Mouse (Mus musculus): ENCODE measurements around the gene Arhgap32.
"Not testable (repeated sequence)": the region's sequence is repeated elsewhere in the genome, so short reads cannot be mapped to it uniquely, and the experiment has no call there.

The Arhgap32 gene

GRCm38 (mm10) chr9:32115786-32116185 lies at the start of gene Arhgap32:
Gene Arhgap32, plus strand, starts transcription at chr9:32116136.
- no peak for DNase-seq (ENCODE audit: extremely low spot score, low read depth, low spot score)

- no peak for DNase-seq (ENCODE audit: extremely low spot score, low read depth, low spot score)
Measured at GRCm38 (mm10) chr9:32072778-32073177, 43.2 kb upstream of the Arhgap32 start.

GRCm38 (mm10) chr9:32088106-32088776 lies 27.7 kb upstream of the Arhgap32 start:
- DNase-seq (ENCODE audit: extremely low spot score, low read depth, low spot score): no peak

GRCm38 (mm10) chr9:32088882-32089281 lies 27.1 kb upstream of the Arhgap32 start:
- DNase-seq (ENCODE audit: extremely low spot score, low read depth, low spot score): no peak

- no peak for DNase-seq (ENCODE audit: extremely low spot score, low read depth, low spot score)
Measured at GRCm38 (mm10) chr9:32093456-32093855, 22.5 kb upstream of the Arhgap32 start.

GRCm38 (mm10) chr9:32094351-32095120 lies 21.4 kb upstream of the Arhgap32 start:
- DNase-seq (ENCODE audit: extremely low spot score, low read depth, low spot score): no peak

- DNase-seq (ENCODE audit: extremely low spot score, low read depth, low spot score): no peak
Measured at GRCm38 (mm10) chr9:32095511-32095910, 20.4 kb upstream of the Arhgap32 start.

- no peak for DNase-seq (ENCODE audit: extremely low spot score, low read depth, low spot score)
Measured at GRCm38 (mm10) chr9:32096541-32096940, 19.4 kb upstream of the Arhgap32 start.

- no peak for DNase-seq (ENCODE audit: extremely low spot score, low read depth, low spot score)
Measured at GRCm38 (mm10) chr9:32097123-32097522, 18.8 kb upstream of the Arhgap32 start.

GRCm38 (mm10) chr9:32098425-32099155 lies 17.3 kb upstream of the Arhgap32 start:
- DNase-seq (ENCODE audit: extremely low spot score, low read depth, low spot score): no peak

GRCm38 (mm10) chr9:32100561-32100960 lies 15.4 kb upstream of the Arhgap32 start:
- no peak for DNase-seq (ENCODE audit: extremely low spot score, low read depth, low spot score)

- DNase-seq (ENCODE audit: extremely low spot score, low read depth, low spot score): no peak
Measured at GRCm38 (mm10) chr9:32101488-32101887, 14.4 kb upstream of the Arhgap32 start.

- no peak for DNase-seq (ENCODE audit: extremely low spot score, low read depth, low spot score)
Measured at GRCm38 (mm10) chr9:32104670-32105069, 11.3 kb upstream of the Arhgap32 start.

- no peak for DNase-seq (ENCODE audit: extremely low spot score, low read depth, low spot score)
Measured at GRCm38 (mm10) chr9:32110376-32110775, 5.6 kb upstream of the Arhgap32 start.

- DNase-seq (ENCODE audit: extremely low spot score, low read depth, low spot score): no peak
Measured at GRCm38 (mm10) chr9:32116272-32116671, 336 bp downstream of the Arhgap32 start.

- DNase-seq (ENCODE audit: extremely low spot score, low read depth, low spot score): no peak
Measured at GRCm38 (mm10) chr9:32117876-32118275, 1.9 kb downstream of the Arhgap32 start.

GRCm38 (mm10) chr9:32118433-32118832 lies 2.5 kb downstream of the Arhgap32 start:
- DNase-seq (ENCODE audit: extremely low spot score, low read depth, low spot score): no peak

- no peak for DNase-seq (ENCODE audit: extremely low spot score, low read depth, low spot score)
Measured at GRCm38 (mm10) chr9:32119586-32119985, 3.6 kb downstream of the Arhgap32 start.

- no peak for DNase-seq (ENCODE audit: extremely low spot score, low read depth, low spot score)
Measured at GRCm38 (mm10) chr9:32120162-32120561, 4.2 kb downstream of the Arhgap32 start.

- not testable (repeated sequence) for DNase-seq (ENCODE audit: extremely low spot score, low read depth, low spot score)
Measured at GRCm38 (mm10) chr9:32121271-32121670, 5.3 kb downstream of the Arhgap32 start.

GRCm38 (mm10) chr9:32136195-32136594 lies 20.3 kb downstream of the Arhgap32 start:
- DNase-seq (ENCODE audit: extremely low spot score, low read depth, low spot score): no peak
